10 mouse cellular contexts compared by ENCODE assay signal in the genomic region with DNA sequence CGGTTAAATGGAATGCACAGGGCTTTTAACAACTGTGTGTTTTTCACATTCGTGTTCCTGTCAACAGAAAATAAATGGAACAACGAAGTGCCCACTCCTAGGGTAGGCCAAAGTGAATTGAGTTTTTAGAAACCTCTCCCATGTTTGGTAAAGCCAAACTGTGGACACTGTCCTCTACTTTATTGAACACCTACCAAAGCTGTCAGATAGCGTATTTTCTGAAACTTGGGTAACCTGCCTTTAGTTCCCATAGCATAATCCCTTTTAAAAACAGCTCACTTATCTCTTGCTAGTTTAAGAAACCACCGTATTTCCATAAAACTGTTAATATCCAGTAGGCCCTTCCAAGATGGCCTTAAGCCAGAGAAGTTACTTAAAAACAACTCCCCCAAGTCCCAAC. TPM values are rescaled to one million over a fixed set of nuclear protein-coding genes. Genes with fewer than 3 reads are reported as not detected.
DNase-seq lines count a peak whose midpoint lies in the region; ATAC-seq lines count a peak whose summit lies in the region.
"Had no signal": no experiment of that assay in that cellular context is flagged by ENCODE, and none has a peak within 500 bp of the region (broad histone marks: within the 10 kb centered on the region; RNA-seq: fewer than 3 reads in every experiment).

No protein-coding gene starts in this region.

- WGBS in heart, embryonic 15.5 days: 79% methylated on average over 5 of the region's 5 CpGs
- 81% methylated on average over 5 of the region's 5 CpGs for WGBS in intestine, embryonic 15.5 days

- H3K4me2 ChIP-seq in heart, embryonic 15.5 days: peak overlapping the region; percentile 70; the same call in 1 of the 2 replicates
- peak overlapping the region; percentile 52; the same call in 1 of the 2 replicates for H3K4me2 ChIP-seq in intestine, embryonic 15.5 days (replicated peaks)

- no peak for ATAC-seq in heart, embryonic 15.5 days (replicated peaks; ENCODE audit: insufficient number of reproducible peaks, insufficient read depth, low FRiP score, low read depth)
- ATAC-seq in intestine, embryonic 15.5 days: no peak
- no peak for ATAC-seq in activated CD4-positive, CD25-positive, alpha-beta regulatory T cell, adult 4 months

- no peaks in the 10 kb centered on the region for H3K9me3 ChIP-seq in heart, embryonic 15.5 days (replicated peaks)
- no peaks in the 10 kb centered on the region for H3K9me3 ChIP-seq in intestine, embryonic 15.5 days

- H3K4me1 ChIP-seq in heart, embryonic 15.5 days (replicated peaks): peaks cover 13% of the 10 kb centered on the region
- peaks cover 2% of the 10 kb centered on the region; the same call in 1 of the 2 replicates for H3K4me1 ChIP-seq in intestine, embryonic 15.5 days (replicated peaks)

- intact Hi-C loops in heart, postnatal 14 days (cut with DNase I): loop anchor here (1.0 to 5.0 kb wide), 2 partner anchors 58 to 142 kb away; a partner anchor contains a TSS

- DNase-seq in heart, postnatal 14 days: no peak
- peak; percentile 9 for DNase-seq in thymus, postnatal 0 days (ENCODE audit: low spot score)
- no peak for DNase-seq in thymus, postnatal 36 days
- no peak for DNase-seq in cerebellum, postnatal 4 days (ENCODE audit: low spot score in 2 of 2)
- no peak for DNase-seq in adrenal gland, postnatal 10 days
- DNase-seq: cerebellum, postnatal 36 days; right cerebral cortex, postnatal 25 days had no signal

- H3K27ac ChIP-seq in heart, embryonic 15.5 days: 0 out of 2 replicates have a peak overlapping the region, but pooled peaks have one; percentile 96
- H3K27ac ChIP-seq in intestine, embryonic 15.5 days: no peak overlapping the region

- H3K36me3 ChIP-seq in heart, embryonic 15.5 days: peaks cover 47% of the 10 kb centered on the region
- no peaks in the 10 kb centered on the region; the same call in 1 of the 2 replicates for H3K36me3 ChIP-seq in intestine, embryonic 15.5 days

- H3K4me3 ChIP-seq in heart, embryonic 15.5 days: peak overlapping the region; percentile 79; the same call in 1 of the 2 replicates
- H3K4me3 ChIP-seq in intestine, embryonic 15.5 days (replicated peaks): no peak overlapping the region

- H3K27me3 ChIP-seq in heart, embryonic 15.5 days: no peaks in the 10 kb centered on the region
- no peaks in the 10 kb centered on the region for H3K27me3 ChIP-seq in intestine, embryonic 15.5 days (replicated peaks)

- H3K9ac ChIP-seq in heart, embryonic 15.5 days: no peak overlapping the region
- no peak overlapping the region for H3K9ac ChIP-seq in intestine, embryonic 15.5 days

RNA-seq across cellular contexts. Expression of a gene that starts 0.9 kb away (rescaled TPM):
- 24.0 and 24.7 TPM in 2 replicates for polyA plus RNA-seq in heart, embryonic 15.5 days (2015; fragmentation: Nextera tagmentation; extraction: Ambion mirVana)
- total RNA-seq in heart, postnatal 14 days (2021): 10 to 100 TPM; 12.1 to 13.3 TPM
- polyA plus RNA-seq in thymus, postnatal 0 days (2015; fragmentation: Nextera tagmentation; extraction: Ambion mirVana): 43.9 and 45.3 TPM in 2 replicates
- 30.3 TPM in 2 replicates for polyA plus RNA-seq in intestine, embryonic 15.5 days (2015; fragmentation: Nextera tagmentation; extraction: Ambion mirVana)
- polyA plus RNA-seq in activated CD4-positive, CD25-positive, alpha-beta regulatory T cell, adult 4 months (2017; shearing (Covaris generic)): 10 to 100 TPM; 14.9 to 24.0 TPM
- 10 to 100 TPM; 20.7 to 34.6 TPM for total RNA-seq in adrenal gland, postnatal 10 days (2021)
